Mouse (Mus musculus) gastrocnemius, postnatal 14 days (tissue): ENCODE results near the gene Csk. TPM values are rescaled to one million over a fixed set of nuclear protein-coding genes. Genes with fewer than 3 reads are reported as not detected.

Experiments used
- DNase-seq: peaks from one replicate; pipeline ENCODE4 v3.0.0; 2021; ENCODE audit warnings: mixed read lengths
- intact Hi-C: fragments of 180-260 bp; cut with DNase I; formaldehyde crosslinking; loops from one replicate; pipeline ENCODE4 v1.15.1; 2025; ENCODE audit warnings: low total_unique reads
- total RNA-seq, 2 experiments: library from RNA; stranded (reverse); gene quantifications; 2 replicates each; pipeline ENCODE4 v1.2.3; 2021

Gene Csk
- total RNA-seq, 2 experiments from 2014 or later: 14.5 to 19.3 TPM

- intact Hi-C loops: no loop called here
- DNase-seq: no peak
These were observed 76.1 kb downstream of the Csk start for GRCm38 (mm10) chr9:57577144-57577849.

Other genes with a start within 250 kb of the Csk start
- gene Ppcdc, start 213.5 kb downstream of the Csk start, total RNA-seq: 1 to 10 TPM; 7.3 to 7.6 TPM
- 1 to 10 TPM; 3.6 to 6.4 TPM for gene Scamp5, start 185.6 kb downstream of the Csk start, total RNA-seq
- not detected for gene Rpp25, start 149.6 kb downstream of the Csk start, total RNA-seq
- 1,000 to 10,000 TPM; 1,175 to 1,382 TPM for gene Cox5a, start 132.4 kb downstream of the Csk start, total RNA-seq
- gene Fam219b, start 116.1 kb downstream of the Csk start, total RNA-seq: 1 to 10 TPM; 4.5 to 6.1 TPM
- 10 to 100 TPM; 69.8 to 87.0 TPM for gene Mpi, start 100.9 kb downstream of the Csk start, total RNA-seq
- 10 to 100 TPM; 44.2 to 45.0 TPM for gene Scamp2, start 92.7 kb downstream of the Csk start, total RNA-seq
- 1 to 10 TPM; 3.4 to 4.3 TPM for gene Ulk3, start 64.2 kb downstream of the Csk start, total RNA-seq
- gene Cplx3, start 47.4 kb downstream of the Csk start, total RNA-seq: not detected
- gene Lman1l, start 32.9 kb downstream of the Csk start, total RNA-seq: not detected
- gene Cyp1a2, start 30.1 kb upstream of the Csk start, total RNA-seq: not detected
- under 1 TPM; 0.16 to 0.37 TPM for gene Cyp1a1, start 34.3 kb upstream of the Csk start, total RNA-seq
- 1 to 10 TPM; 6.4 to 6.7 TPM for gene Edc3, start 54.9 kb upstream of the Csk start, total RNA-seq
- gene Clk3, start 112.2 kb upstream of the Csk start, total RNA-seq: 10 to 100 TPM; 36.2 to 36.5 TPM
- 1 to 10 TPM; 1.2 to 2.0 TPM for gene Arid3b, start 183.2 kb upstream of the Csk start, total RNA-seq